Mouse (Mus musculus) hindbrain, embryonic 12.5 days (tissue): ENCODE data around the gene Ccdc65. TPM values are rescaled to one million over a fixed set of nuclear protein-coding genes. Genes with fewer than 3 reads are reported as not detected.
A peak's percentile ranks its signal among the peaks of the same experiment; 100 is the strongest.

Experiments used
- ATAC-seq: fragments of 200-750 bp; cut with Nextera tagmentation; 2 replicates; pipeline ENCODE4 v1.8.0; 2017; ENCODE audit warnings: moderate TSS enrichment; ENCODE audit not compliant: low FRiP score
- H3K27ac ChIP-seq: fragments of 300-500 bp; sonication (generic); 2 replicates; pipeline ENCODE4 v1.5.1; 2016; ENCODE audit warnings: mild to moderate bottlenecking
- H3K27me3 ChIP-seq: fragments of 300-500 bp; sonication (generic); 2 replicates; pipeline ENCODE4 v1.6.1; 2016; ENCODE audit warnings: mild to moderate bottlenecking
- H3K36me3 ChIP-seq: fragments of 300-500 bp; sonication (generic); 2 replicates; pipeline ENCODE4 v1.6.1; 2016; ENCODE audit warnings: mild to moderate bottlenecking
- H3K4me1 ChIP-seq: fragments of 300-500 bp; sonication (generic); 2 replicates; pipeline ENCODE4 v1.6.1; 2016
- H3K4me2 ChIP-seq: fragments of 300-500 bp; sonication (generic); replicated peaks from 2 replicates; pipeline ENCODE4 v1.6.1; 2016; ENCODE audit warnings: mild to moderate bottlenecking
- H3K4me3 ChIP-seq: fragments of 300-500 bp; sonication (generic); 2 replicates; pipeline ENCODE4 v1.5.1; 2016; ENCODE audit warnings: mild to moderate bottlenecking
- H3K9ac ChIP-seq: fragments of 300-500 bp; sonication (generic); 2 replicates; pipeline ENCODE4 v1.6.1; 2016; ENCODE audit warnings: mild to moderate bottlenecking, moderate library complexity
- H3K9me3 ChIP-seq: fragments of 300-500 bp; sonication (generic); replicated peaks from 2 replicates; pipeline ENCODE4 v1.6.1; 2016; ENCODE audit warnings: mild to moderate bottlenecking
- WGBS: fragments of 180-500 bp; shearing (Covaris S2); methylation state at CpG from one replicate; pipeline ENCODE4 v1.1.7; 2016; 5-methylcytosine and 5-hydroxymethylcytosine counted together
- polyA plus RNA-seq: library from polyadenylated mRNA; unstranded; fragments of >200 nt; fragmentation: Nextera tagmentation; extraction: Ambion mirVana; gene quantifications from 2 replicates; pipeline ENCODE4 v1.2.1, GENCODE M21; 2016

Ccdc65 gene
- polyA plus RNA-seq: 3.1 and 3.5 TPM in 2 replicates

DNA sequence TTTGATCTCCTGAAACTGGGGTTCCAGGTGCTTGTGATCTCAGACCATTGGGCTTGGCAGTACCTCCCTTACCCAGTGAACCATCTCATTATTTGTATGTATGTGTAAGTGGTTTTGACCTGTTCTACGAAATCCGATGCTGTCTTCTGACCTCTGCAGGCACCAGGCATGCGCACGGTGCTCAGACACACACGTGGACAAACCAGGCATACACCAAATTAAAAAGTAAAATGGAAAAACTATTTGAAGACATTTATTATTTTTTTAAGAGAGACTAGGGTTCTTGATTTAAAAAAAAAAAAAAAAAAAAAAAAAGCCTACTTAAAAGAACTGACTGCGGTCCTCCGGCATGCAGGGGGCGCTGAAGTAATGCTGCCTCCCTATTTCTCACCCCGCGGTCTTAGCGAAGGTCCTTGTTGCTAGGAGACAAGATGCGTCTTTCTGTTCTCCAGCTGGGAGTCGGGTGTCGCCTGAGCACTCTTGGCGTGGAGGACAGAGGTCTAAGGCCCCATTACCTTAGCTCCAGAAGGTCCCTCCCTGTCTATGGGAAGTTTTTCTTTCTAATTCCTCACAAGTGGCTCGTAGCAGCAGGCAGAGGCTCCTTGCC, at the start of gene Ccdc65:
TSS of gene Ccdc65 (plus strand) at position 442 of the 607 bp plus-strand sequence.
- Histone ChIP-seq H3K4me2 (peak within 1 kb of the TSS; percentile 52), H3K4me1 (peaks cover 3% of the 10 kb centered on the region; the same call in 1 of the 2 replicates), H3K36me3 (no peaks in the 10 kb centered on the region), H3K9ac (peak within 1 kb of the TSS; percentile 39; the same call in 1 of the 2 replicates), H3K9me3 (no peaks in the 10 kb centered on the region), H3K4me3 (peak within 1 kb of the TSS; percentile 34), H3K27me3 (peaks cover 30% of the 10 kb centered on the region), H3K27ac (no peak within 1 kb of the TSS)
- 0 out of 2 replicates have a peak, but pooled peaks have one; percentile 32 for ATAC-seq
- WGBS: 19% methylated on average over 16 of the region's 16 CpGs

DNA sequence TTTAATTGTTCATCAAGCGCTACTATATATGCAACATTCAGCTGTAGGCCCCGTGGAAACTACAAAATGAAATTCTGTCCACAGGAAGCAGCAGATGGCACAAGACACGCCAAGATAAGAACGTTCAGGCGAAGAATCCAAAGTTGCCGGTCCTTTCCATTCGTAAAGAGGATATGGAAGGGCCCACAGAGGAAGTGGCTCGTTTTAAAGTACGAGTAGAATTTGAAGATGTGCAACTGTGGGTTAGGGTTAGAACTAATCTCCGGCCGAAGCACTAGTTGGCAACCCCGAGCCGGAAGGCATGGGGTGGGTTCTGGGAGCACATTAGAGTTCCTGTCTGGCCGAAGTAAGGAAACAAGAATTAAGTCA, 45.8 kb upstream of the Ccdc65 start:
- peaks cover 12% of the 10 kb centered on the region for H3K4me1 ChIP-seq
- peak overlapping the region; percentile 69 for H3K4me3 ChIP-seq
- H3K36me3 ChIP-seq: peaks cover 18% of the 10 kb centered on the region
- H3K9ac ChIP-seq: peak overlapping the region; percentile 83
- ATAC-seq: no peak; the same call in 1 of the 2 replicates
- peak overlapping the region; percentile 79 for H3K4me2 ChIP-seq
- no peaks in the 10 kb centered on the region for H3K27me3 ChIP-seq
- peak overlapping the region; percentile 87 for H3K27ac ChIP-seq
- WGBS: 1% methylated on average over 14 of the region's 14 CpGs
- no peaks in the 10 kb centered on the region for H3K9me3 ChIP-seq

- WGBS: 5% methylated on average over 48 of the region's 48 CpGs
- peak within 1 kb of the TSS; percentile 83 for H3K9ac ChIP-seq
- H3K4me2 ChIP-seq: peak within 1 kb of the TSS; percentile 79
- H3K27ac ChIP-seq: peak within 1 kb of the TSS; percentile 87
- ATAC-seq: peak; percentile 95
- peak within 1 kb of the TSS; percentile 69 for H3K4me3 ChIP-seq
- no peaks in the 10 kb centered on the region for H3K27me3 ChIP-seq
- H3K9me3 ChIP-seq: no peaks in the 10 kb centered on the region
- peaks cover 12% of the 10 kb centered on the region for H3K4me1 ChIP-seq
- H3K36me3 ChIP-seq: peaks cover 11% of the 10 kb centered on the region
These were observed 45.2 kb upstream of the Ccdc65 start, which contains the start of gene Ddx23 for GRCm38 (mm10) chr15:98662567-98663545. TSS of gene Ddx23 (minus strand) at chr15:98662894.

GRCm38 (mm10) chr15:98664042-98664907, 43.7 kb upstream of the Ccdc65 start:
- Histone ChIP-seq H3K27ac (no peak overlapping the region), H3K27me3 (no peaks in the 10 kb centered on the region), H3K4me3 (no peak overlapping the region), H3K9me3 (no peaks in the 10 kb centered on the region), H3K9ac (no peak overlapping the region), H3K4me2 (no peak overlapping the region), H3K4me1 (peaks cover 12% of the 10 kb centered on the region), H3K36me3 (no peaks in the 10 kb centered on the region)
- no peak for ATAC-seq
- WGBS: 81% methylated on average over 11 of the region's 11 CpGs

DNA sequence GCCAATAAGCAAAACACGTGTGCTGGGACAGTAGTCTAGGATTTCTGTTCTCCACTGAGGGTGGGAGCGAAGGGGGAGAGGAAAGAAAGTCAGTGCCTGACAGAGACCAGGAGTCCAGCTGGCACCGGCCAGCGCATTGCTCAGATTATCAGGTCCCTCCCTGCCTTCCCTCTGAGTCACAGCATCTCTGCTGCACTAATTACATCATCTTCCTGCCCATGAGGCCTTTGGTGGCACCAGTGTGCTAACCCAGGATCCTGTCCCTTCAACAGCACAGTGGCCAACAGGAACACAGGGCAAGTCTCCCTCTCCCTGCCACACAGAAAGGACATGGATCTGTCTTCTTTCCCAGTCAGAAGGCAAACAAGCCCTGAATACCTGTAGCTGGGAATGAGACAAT, 35.4 kb upstream of the Ccdc65 start:
- no peak overlapping the region for H3K4me2 ChIP-seq
- ATAC-seq: no peak
- no peak overlapping the region for H3K4me3 ChIP-seq
- 0 out of 2 replicates have a peak, but pooled peaks cover 4% of the 10 kb centered on the region for H3K36me3 ChIP-seq
- no peak overlapping the region; the same call in 1 of the 2 replicates for H3K27ac ChIP-seq
- H3K9me3 ChIP-seq: no peaks in the 10 kb centered on the region
- H3K27me3 ChIP-seq: peaks cover 34% of the 10 kb centered on the region
- WGBS: 83% methylated on average over 4 of the region's 4 CpGs
- no peak overlapping the region for H3K9ac ChIP-seq
- peaks cover 43% of the 10 kb centered on the region for H3K4me1 ChIP-seq

DNA sequence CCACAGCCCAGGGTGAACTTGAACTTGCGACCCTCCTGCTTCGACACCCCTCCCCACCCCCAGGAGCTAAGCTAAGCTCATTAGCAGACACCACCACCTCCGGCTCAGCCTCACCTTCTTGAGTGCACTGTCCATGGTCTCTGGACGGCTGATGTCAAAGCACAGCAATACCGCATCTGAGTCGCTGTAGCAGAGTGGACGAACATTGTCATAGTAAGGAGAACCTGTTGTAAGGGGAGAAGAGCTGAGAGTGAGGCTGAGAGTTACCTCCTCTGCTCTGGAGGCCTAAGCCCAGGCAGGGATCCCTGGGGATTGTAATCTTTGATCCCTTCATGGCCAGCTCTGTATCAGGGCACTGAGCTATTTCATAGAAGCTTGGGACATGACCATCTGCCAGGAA, 34.3 kb upstream of the Ccdc65 start:
- Histone ChIP-seq H3K27ac (peak overlapping the region; percentile 75; the same call in 1 of the 2 replicates), H3K4me3 (no peak overlapping the region), H3K9ac (no peak overlapping the region), H3K27me3 (peaks cover 34% of the 10 kb centered on the region), H3K4me1 (peaks cover 45% of the 10 kb centered on the region), H3K9me3 (no peaks in the 10 kb centered on the region), H3K4me2 (peak overlapping the region; percentile 85), H3K36me3 (0 out of 2 replicates have a peak, but pooled peaks cover 4% of the 10 kb centered on the region)
- WGBS: 80% methylated on average over 7 of the region's 7 CpGs
- no peak for ATAC-seq

DNA sequence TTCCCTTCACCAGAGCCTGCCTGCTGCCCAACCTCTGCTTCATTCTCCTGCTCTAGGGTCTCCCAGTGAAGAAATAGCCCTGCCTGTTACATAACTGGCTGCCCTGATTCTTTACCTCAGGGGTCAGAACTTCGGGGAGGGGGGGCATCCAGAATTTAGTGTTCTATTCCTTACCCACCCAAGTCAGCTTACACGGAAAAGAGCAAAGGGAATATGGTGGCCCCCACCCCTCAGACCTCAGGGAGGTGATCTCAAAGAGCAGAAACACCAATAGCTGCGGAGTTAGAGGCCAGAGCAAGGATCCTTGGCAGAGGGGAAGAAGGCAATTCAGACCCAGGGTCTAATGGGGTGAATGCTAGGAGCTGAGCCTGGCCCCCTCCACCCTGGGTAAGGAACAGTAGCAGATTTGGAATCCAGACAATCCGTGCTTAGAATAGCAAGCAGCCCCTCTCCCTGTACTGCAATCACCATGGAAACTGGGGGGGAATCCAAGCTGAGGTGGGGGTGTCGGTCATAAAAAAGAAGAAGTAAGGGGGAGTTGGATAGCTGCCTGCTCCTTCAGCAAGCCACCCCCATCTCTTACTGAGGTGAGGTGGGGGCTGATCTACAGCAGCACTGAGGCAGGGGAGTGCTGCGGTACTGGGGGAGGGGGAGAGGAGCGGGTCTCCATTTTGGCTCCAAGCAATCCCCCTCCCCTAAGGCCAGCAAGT, 33.6 kb upstream of the Ccdc65 start:
- Histone ChIP-seq H3K27ac (peak overlapping the region; percentile 75), H3K4me2 (peak overlapping the region; percentile 85), H3K36me3 (0 out of 2 replicates have a peak, but pooled peaks cover 4% of the 10 kb centered on the region), H3K9me3 (no peaks in the 10 kb centered on the region), H3K27me3 (peaks cover 37% of the 10 kb centered on the region), H3K4me3 (peak overlapping the region; percentile 51), H3K9ac (peak overlapping the region; percentile 68), H3K4me1 (peaks cover 45% of the 10 kb centered on the region)
- ATAC-seq: peak; percentile 74
- WGBS: 15% methylated on average over 7 of the region's 7 CpGs

- 30% methylated on average over 11 of the region's 11 CpGs for WGBS
- Histone ChIP-seq H3K36me3 (0 out of 2 replicates have a peak, but pooled peaks cover 4% of the 10 kb centered on the region), H3K4me2 (peak overlapping the region; percentile 85), H3K4me1 (peaks cover 45% of the 10 kb centered on the region), H3K27me3 (peaks cover 41% of the 10 kb centered on the region), H3K9me3 (no peaks in the 10 kb centered on the region), H3K27ac (peak overlapping the region; percentile 75), H3K4me3 (peak overlapping the region; percentile 51), H3K9ac (peak overlapping the region; percentile 68)
- ATAC-seq: peak; percentile 34
These were observed 32.9 kb upstream of the Ccdc65 start for GRCm38 (mm10) chr15:98674994-98675545.

DNA sequence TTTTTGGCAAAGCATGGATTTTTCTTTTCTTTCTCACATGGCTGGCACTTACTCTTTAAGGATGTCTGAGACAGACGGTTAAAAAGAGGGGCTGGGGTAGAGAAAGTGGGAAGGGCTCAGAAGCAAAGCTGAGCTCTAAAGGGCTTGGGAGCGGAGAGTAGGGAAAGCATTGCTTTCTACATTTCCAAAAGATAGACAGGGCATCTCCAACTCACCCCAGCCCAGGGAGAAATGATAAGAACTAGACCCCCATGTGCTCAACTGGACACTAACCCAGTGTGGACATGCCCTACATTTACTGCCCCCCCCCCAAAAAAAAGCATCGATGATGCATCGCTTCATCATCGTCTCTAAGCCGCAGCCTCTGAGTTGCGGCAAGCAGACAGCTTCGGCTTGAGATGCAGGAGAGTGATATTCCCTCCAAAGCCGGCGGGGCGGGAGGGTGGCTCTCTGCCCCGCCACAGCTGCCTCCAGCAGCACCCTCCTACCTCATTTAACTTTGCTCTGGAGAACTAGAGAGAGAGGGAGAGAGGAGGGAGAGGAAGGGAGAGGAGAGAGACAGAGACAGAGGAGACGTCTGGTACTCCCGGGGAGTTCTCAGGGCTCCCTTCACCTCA, 32.3 kb upstream of the Ccdc65 start:
- H3K4me3 ChIP-seq: peak overlapping the region; percentile 51
- H3K27ac ChIP-seq: peak overlapping the region; percentile 75; the same call in 1 of the 2 replicates
- ATAC-seq: no peak
- WGBS: 5% methylated on average over 14 of the region's 14 CpGs
- peak overlapping the region; percentile 68 for H3K9ac ChIP-seq
- peaks cover 41% of the 10 kb centered on the region for H3K27me3 ChIP-seq
- H3K9me3 ChIP-seq: no peaks in the 10 kb centered on the region
- H3K4me2 ChIP-seq: peak overlapping the region; percentile 85
- H3K4me1 ChIP-seq: peaks cover 45% of the 10 kb centered on the region
- H3K36me3 ChIP-seq: 0 out of 2 replicates have a peak, but pooled peaks cover 4% of the 10 kb centered on the region

- Histone ChIP-seq H3K36me3 (0 out of 2 replicates have a peak, but pooled peaks cover 4% of the 10 kb centered on the region), H3K9me3 (no peaks in the 10 kb centered on the region), H3K27ac (no peak overlapping the region), H3K4me2 (peak overlapping the region; percentile 85), H3K9ac (peak overlapping the region; percentile 68), H3K27me3 (peaks cover 43% of the 10 kb centered on the region), H3K4me3 (peak overlapping the region; percentile 51), H3K4me1 (peaks cover 45% of the 10 kb centered on the region)
- WGBS: 4% methylated on average over 9 of the region's 9 CpGs
- no peak for ATAC-seq
These were observed 31.5 kb upstream of the Ccdc65 start for GRCm38 (mm10) chr15:98676471-98676870.
